Mouse (Mus musculus): ENCODE measurements around the gene Max. TPM values are rescaled to one million over a fixed set of nuclear protein-coding genes. Genes with fewer than 3 reads are reported as not detected.

The Max gene
- polyA plus RNA-seq, 1 experiment = 68.7 TPM

DNA sequence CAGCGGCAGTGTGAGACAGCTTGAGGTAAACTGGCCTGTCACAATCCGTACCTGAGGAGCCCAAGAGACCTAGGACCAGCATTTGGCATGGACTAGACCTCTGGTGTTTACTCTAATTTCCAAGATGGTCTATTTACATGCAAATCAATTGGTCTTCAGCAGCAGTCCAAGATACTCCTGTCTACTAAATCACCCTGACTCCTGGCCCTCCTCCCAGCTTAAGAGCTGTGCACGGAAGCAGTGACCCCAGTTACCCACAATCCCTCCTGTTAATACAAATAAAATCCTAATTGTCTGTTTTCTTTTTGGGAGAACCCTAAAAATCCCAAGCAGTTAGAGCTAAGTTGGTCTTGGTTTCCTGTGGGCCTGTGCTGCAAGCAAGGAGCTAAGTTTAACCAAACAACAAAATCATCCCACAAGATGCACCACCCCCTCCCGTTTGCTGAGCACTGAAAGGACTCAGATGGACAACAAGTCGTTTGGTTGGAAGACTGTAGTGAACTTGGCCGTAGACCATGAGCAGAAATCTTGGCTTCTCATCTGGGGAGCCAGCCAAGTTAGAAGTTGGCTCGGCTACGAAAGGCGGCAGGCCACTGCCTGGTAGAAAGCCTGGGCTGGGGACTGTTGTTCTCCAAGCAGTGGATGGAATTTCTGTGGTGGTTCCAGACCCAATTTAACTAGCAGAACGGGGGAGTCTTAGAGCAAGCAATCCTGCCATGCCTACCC lies 7.1 kb downstream of the Max start:
- peak; percentile 74 for DNase-seq (ENCODE audit: low read depth)
- TF ChIP-seq POLR2A (IDR thresholded peaks at IDR 0.05; ENCODE audit: borderline replicate concordance, extremely low read depth, insufficient read depth, insufficient read length, poor library complexity, severe bottlenecking) (no peak), CTCF (IDR thresholded peaks at IDR 0.05; ENCODE audit: borderline replicate concordance, extremely low read depth, insufficient read depth, insufficient read length) (no peak)

DNA sequence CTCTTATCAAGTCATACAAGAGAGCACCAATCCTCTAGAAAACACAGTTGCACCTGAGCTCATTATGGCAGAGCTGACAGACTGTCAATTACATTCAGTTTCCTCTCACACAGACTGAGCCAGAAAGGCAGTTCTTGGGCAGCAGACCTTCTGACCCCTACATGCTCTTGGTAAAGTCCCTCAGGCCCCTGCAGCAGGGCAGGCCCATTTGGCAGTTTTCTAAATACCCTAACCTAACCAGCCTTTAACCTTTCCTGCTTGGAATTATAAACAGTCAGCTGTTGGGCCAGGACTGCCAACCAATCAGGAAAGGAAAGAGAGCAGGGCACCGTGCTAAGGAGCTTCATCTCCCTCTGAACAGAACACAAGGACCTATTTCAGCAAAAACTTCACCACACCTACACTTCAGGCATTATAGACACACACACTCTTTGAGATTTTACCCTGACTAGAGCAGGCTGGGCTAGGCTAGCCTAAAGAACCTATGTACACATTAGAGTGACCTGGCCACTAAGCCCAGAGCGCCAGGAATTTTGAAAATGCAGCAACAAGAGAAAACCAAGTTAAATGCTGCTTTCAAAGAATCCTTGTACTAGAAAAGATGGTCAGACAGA lies 8.1 kb downstream of the Max start:
- DNase-seq (ENCODE audit: low read depth) = no peak
- TF ChIP-seq POLR2A (IDR thresholded peaks at IDR 0.05; ENCODE audit: borderline replicate concordance, extremely low read depth, insufficient read depth, insufficient read length, poor library complexity, severe bottlenecking) (no peak), CTCF (IDR thresholded peaks at IDR 0.05; ENCODE audit: borderline replicate concordance, extremely low read depth, insufficient read depth, insufficient read length) (no peak)

GRCm38 (mm10) chr12:76950330-76950729 lies 11.7 kb downstream of the Max start:
- no peak for TF ChIP-seq POLR2A (IDR thresholded peaks at IDR 0.05; ENCODE audit: borderline replicate concordance, extremely low read depth, insufficient read depth, insufficient read length, poor library complexity, severe bottlenecking)
- TF ChIP-seq CTCF (IDR thresholded peaks at IDR 0.05; ENCODE audit: borderline replicate concordance, extremely low read depth, insufficient read depth, insufficient read length) = no peak

GRCm38 (mm10) chr12:76948781-76949180 lies 13.2 kb downstream of the Max start:
- no peak for TF ChIP-seq POLR2A (IDR thresholded peaks at IDR 0.05; ENCODE audit: borderline replicate concordance, extremely low read depth, insufficient read depth, insufficient read length, poor library complexity, severe bottlenecking)
- no peak for TF ChIP-seq CTCF (IDR thresholded peaks at IDR 0.05; ENCODE audit: borderline replicate concordance, extremely low read depth, insufficient read depth, insufficient read length)
- DNase-seq (ENCODE audit: low read depth) = no peak

More at GRCm38 (mm10) chr12:76950330-76950729, 11.7 kb downstream of the Max start:
- DNase-seq (ENCODE audit: low read depth) = no peak

GRCm38 (mm10) chr12:76948185-76948584 lies 13.8 kb downstream of the Max start:
- TF ChIP-seq POLR2A (IDR thresholded peaks at IDR 0.05; ENCODE audit: borderline replicate concordance, extremely low read depth, insufficient read depth, insufficient read length, poor library complexity, severe bottlenecking) (no peak), CTCF (IDR thresholded peaks at IDR 0.05; ENCODE audit: borderline replicate concordance, extremely low read depth, insufficient read depth, insufficient read length) (no peak)
- no peak for DNase-seq (ENCODE audit: low read depth)

- DNase-seq (ENCODE audit: low read depth) = no peak
- no peak for TF ChIP-seq CTCF (IDR thresholded peaks at IDR 0.05; ENCODE audit: borderline replicate concordance, extremely low read depth, insufficient read depth, insufficient read length)
- TF ChIP-seq POLR2A (IDR thresholded peaks at IDR 0.05; ENCODE audit: borderline replicate concordance, extremely low read depth, insufficient read depth, insufficient read length, poor library complexity, severe bottlenecking) = no peak
Observed at GRCm38 (mm10) chr12:76947487-76947886, 14.5 kb downstream of the Max start.

- no peak for DNase-seq (ENCODE audit: low read depth)
- TF ChIP-seq POLR2A (IDR thresholded peaks at IDR 0.05; ENCODE audit: borderline replicate concordance, extremely low read depth, insufficient read depth, insufficient read length, poor library complexity, severe bottlenecking) (no peak), CTCF (IDR thresholded peaks at IDR 0.05; ENCODE audit: borderline replicate concordance, extremely low read depth, insufficient read depth, insufficient read length) (no peak)
Observed at GRCm38 (mm10) chr12:76943466-76943865, 18.5 kb downstream of the Max start.

GRCm38 (mm10) chr12:76943046-76943445 lies 19.0 kb downstream of the Max start:
- TF ChIP-seq POLR2A (IDR thresholded peaks at IDR 0.05; ENCODE audit: borderline replicate concordance, extremely low read depth, insufficient read depth, insufficient read length, poor library complexity, severe bottlenecking) (no peak), CTCF (IDR thresholded peaks at IDR 0.05; ENCODE audit: borderline replicate concordance, extremely low read depth, insufficient read depth, insufficient read length) (no peak)
- no peak for DNase-seq (ENCODE audit: low read depth)

- no peak for TF ChIP-seq POLR2A (IDR thresholded peaks at IDR 0.05; ENCODE audit: borderline replicate concordance, extremely low read depth, insufficient read depth, insufficient read length, poor library complexity, severe bottlenecking)
- TF ChIP-seq CTCF (IDR thresholded peaks at IDR 0.05; ENCODE audit: borderline replicate concordance, extremely low read depth, insufficient read depth, insufficient read length) = no peak
- no peak for DNase-seq (ENCODE audit: low read depth)
Observed at GRCm38 (mm10) chr12:76942476-76942875, 19.5 kb downstream of the Max start.

DNA sequence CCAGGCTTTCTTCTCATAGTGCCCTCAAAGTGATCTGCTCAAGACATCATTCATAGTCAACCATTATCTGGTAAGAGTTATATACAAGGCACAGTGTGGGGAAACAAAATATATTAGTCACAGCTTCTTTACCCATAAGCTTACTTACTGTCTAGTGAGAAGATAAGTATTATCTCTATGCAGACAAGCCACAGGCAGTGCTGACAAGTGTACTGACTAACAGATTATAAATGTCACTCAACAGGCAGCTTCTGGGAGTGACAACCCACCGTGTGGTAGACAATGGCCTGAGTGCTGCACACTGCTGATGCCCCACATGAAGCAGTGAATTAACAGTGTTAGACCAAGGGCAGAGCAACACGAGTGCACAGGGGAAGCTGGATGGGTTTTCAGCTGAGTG lies 20.5 kb downstream of the Max start:
- TF ChIP-seq CTCF (IDR thresholded peaks at IDR 0.05; ENCODE audit: borderline replicate concordance, extremely low read depth, insufficient read depth, insufficient read length) = no peak
- no peak for TF ChIP-seq POLR2A (IDR thresholded peaks at IDR 0.05; ENCODE audit: borderline replicate concordance, extremely low read depth, insufficient read depth, insufficient read length, poor library complexity, severe bottlenecking)
- DNase-seq (ENCODE audit: low read depth) = no peak

GRCm38 (mm10) chr12:76938013-76938412 lies 24.0 kb downstream of the Max start:
- no peak for DNase-seq (ENCODE audit: low read depth)
- TF ChIP-seq CTCF (IDR thresholded peaks at IDR 0.05; ENCODE audit: borderline replicate concordance, extremely low read depth, insufficient read depth, insufficient read length) (no peak), POLR2A (IDR thresholded peaks at IDR 0.05; ENCODE audit: borderline replicate concordance, extremely low read depth, insufficient read depth, insufficient read length, poor library complexity, severe bottlenecking) (no peak)

GRCm38 (mm10) chr12:76936211-76936610 lies 25.8 kb downstream of the Max start:
- DNase-seq (ENCODE audit: low read depth) = no peak
- TF ChIP-seq POLR2A (IDR thresholded peaks at IDR 0.05; ENCODE audit: borderline replicate concordance, extremely low read depth, insufficient read depth, insufficient read length, poor library complexity, severe bottlenecking) (no peak), CTCF (IDR thresholded peaks at IDR 0.05; ENCODE audit: borderline replicate concordance, extremely low read depth, insufficient read depth, insufficient read length) (no peak)
